In genomic region chr3:109561776-109562175, GRCm38 (mm10) we compare ENCODE assay signal across 27 mouse cellular contexts.
DNase-seq lines count a peak whose midpoint lies in the region; ATAC-seq lines count a peak whose summit lies in the region.
"Had no signal": no experiment of that assay in that cellular context is flagged by ENCODE, and none has a peak within 500 bp of the region (broad histone marks: within the 10 kb centered on the region; RNA-seq: fewer than 3 reads in every experiment).

No protein-coding gene starts in this region.

- H3K36me3 ChIP-seq in kidney, embryonic 15.5 days = no peaks in the 10 kb centered on the region
- no peaks in the 10 kb centered on the region for H3K36me3 ChIP-seq in hindbrain, embryonic 13.5 days
- H3K36me3 ChIP-seq: embryonic facial prominence, embryonic 13.5 days; G1E; heart, embryonic 13.5 days; limb, embryonic 15.5 days; midbrain, embryonic 15.5 days; neural tube, embryonic 15.5 days had no signal

- 36% methylated on average over 7 of the region's 7 CpGs for WGBS in kidney, embryonic 15.5 days
- WGBS in hindbrain, embryonic 13.5 days = 32% methylated on average over 7 of the region's 7 CpGs

- no peaks in the 10 kb centered on the region for H3K27me3 ChIP-seq in kidney, embryonic 15.5 days
- H3K27me3 ChIP-seq in hindbrain, embryonic 13.5 days = no peaks in the 10 kb centered on the region
- H3K27me3 ChIP-seq: CH12.LX; embryonic facial prominence, embryonic 13.5 days; heart, embryonic 13.5 days; limb, embryonic 15.5 days; midbrain, embryonic 15.5 days; neural tube, embryonic 15.5 days had no signal

- no peak for DNase-seq in kidney, adult 11 months
- peak; percentile 6 for DNase-seq in retina, postnatal 1 day
- no peak for DNase-seq in retina, embryonic 14.5 days (ENCODE audit: low spot score)
- no peak for DNase-seq in urinary bladder, postnatal 14 days (ENCODE audit: low spot score)
- DNase-seq in urinary bladder, postnatal 10 days (ENCODE audit: low spot score) = no peak
- DNase-seq: adrenal gland, adult 8-10 months; B cell, adult 2 months; cerebellum, adult 11-12 months; gastrocnemius, postnatal 10 days; heart, adult 18-20 months; heart, postnatal 14 days; lung, embryonic 14.5 days; thymus, adult 2 months had no signal

- H3K4me1 ChIP-seq in kidney, embryonic 15.5 days = peaks cover 18% of the 10 kb centered on the region
- peaks cover 18% of the 10 kb centered on the region for H3K4me1 ChIP-seq in hindbrain, embryonic 13.5 days (replicated peaks)
- H3K4me1 ChIP-seq: embryonic facial prominence, embryonic 13.5 days; heart, embryonic 13.5 days had no signal

- H3K9me3 ChIP-seq in kidney, embryonic 15.5 days (replicated peaks) = no peaks in the 10 kb centered on the region
- no peaks in the 10 kb centered on the region for H3K9me3 ChIP-seq in hindbrain, embryonic 13.5 days
- H3K9me3 ChIP-seq: embryonic facial prominence, embryonic 13.5 days; heart, embryonic 13.5 days; limb, embryonic 15.5 days; midbrain, embryonic 15.5 days; neural tube, embryonic 15.5 days had no signal

- H3K9ac ChIP-seq in kidney, embryonic 15.5 days = no peak overlapping the region
- no peak overlapping the region for H3K9ac ChIP-seq in hindbrain, embryonic 13.5 days
- H3K9ac ChIP-seq: embryonic facial prominence, embryonic 13.5 days; heart, embryonic 13.5 days; limb, embryonic 15.5 days; liver, embryonic 14.5 days; lung, embryonic 14.5 days; midbrain, embryonic 15.5 days; neural tube, embryonic 15.5 days had no signal

- H3K27ac ChIP-seq in kidney, embryonic 15.5 days = peak overlapping the region; percentile 54
- H3K27ac ChIP-seq in hindbrain, embryonic 13.5 days = peak overlapping the region; percentile 19; the same call in 1 of the 2 replicates
- H3K27ac ChIP-seq: embryonic facial prominence, embryonic 13.5 days; heart, embryonic 13.5 days; limb, embryonic 15.5 days; liver, embryonic 14.5 days; midbrain, embryonic 15.5 days; neural tube, embryonic 15.5 days had no signal

- peak; percentile 79 for ATAC-seq in kidney, embryonic 15.5 days (replicated peaks; ENCODE audit: low FRiP score)
- no peak; the same call in 1 of the 2 replicates for ATAC-seq in hindbrain, embryonic 13.5 days (ENCODE audit: low FRiP score)
- ATAC-seq: activated CD4-positive, CD25-positive, alpha-beta regulatory T cell, adult 4 months; intestine, postnatal 0 days had no signal

- H3K4me3 ChIP-seq in kidney, embryonic 15.5 days (replicated peaks) = no peak overlapping the region
- H3K4me3 ChIP-seq in hindbrain, embryonic 13.5 days = no peak overlapping the region
- H3K4me3 ChIP-seq: embryonic facial prominence, embryonic 13.5 days; erythroblast, embryonic 14.5 days; heart, embryonic 13.5 days; limb, embryonic 15.5 days; midbrain, embryonic 15.5 days; myocyte; neural tube, embryonic 15.5 days had no signal

- H3K4me2 ChIP-seq in kidney, embryonic 15.5 days = no peak overlapping the region
- no peak overlapping the region for H3K4me2 ChIP-seq in hindbrain, embryonic 13.5 days
- H3K4me2 ChIP-seq: embryonic facial prominence, embryonic 13.5 days; heart, embryonic 13.5 days; limb, embryonic 15.5 days; lung, embryonic 14.5 days; midbrain, embryonic 15.5 days; neural tube, embryonic 15.5 days had no signal
